Mouse (Mus musculus) cerebellum, adult 2 months (tissue): ENCODE results near the gene Pfkfb1.

Experiments used
- CTCF ChIP-seq: fragments of 200-500 bp; IDR thresholded peaks from 2 replicates; pipeline ENCODE4 v1.5.1; 2011; ENCODE audit warnings: low read depth, mild to moderate bottlenecking, control low read depth, low read length, moderate library complexity, borderline replicate concordance; ENCODE audit not compliant: insufficient read depth
- POLR2A ChIP-seq: fragments of 200-500 bp; IDR thresholded peaks from 2 replicates; pipeline ENCODE4 v1.6.1; 2011; ENCODE audit warnings: low read length, control low read depth, borderline replicate concordance; ENCODE audit not compliant: insufficient read depth

DNA sequence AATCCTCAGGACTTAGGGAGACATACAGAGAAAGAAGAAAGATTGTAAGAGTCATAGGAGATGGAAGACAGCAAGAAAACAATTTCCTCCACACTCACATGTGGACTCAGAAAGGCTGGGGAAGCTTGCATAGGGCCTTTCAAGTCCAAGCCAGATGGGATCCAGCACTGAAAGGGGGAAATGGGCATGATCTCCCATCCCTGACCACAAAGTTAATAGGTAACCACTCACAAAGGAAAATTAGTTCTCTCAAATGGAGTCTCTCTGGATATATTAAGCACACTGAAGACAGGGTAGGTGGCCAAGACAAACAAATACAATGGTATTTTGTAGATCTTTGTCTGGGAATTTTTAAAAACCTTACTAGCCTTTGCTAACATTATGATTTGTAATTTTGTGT, 6.1 kb upstream of the Pfkfb1 start:
- no peak for TF ChIP-seq CTCF
- TF ChIP-seq POLR2A = no peak
